28 mouse cellular contexts compared by ENCODE assay signal in genomic region chr1:33771621-33772020, GRCm38 (mm10).
"Had no signal": no experiment of that assay in that cellular context is flagged by ENCODE, and none has a peak within 500 bp of the region (broad histone marks: within the 10 kb centered on the region; RNA-seq: fewer than 3 reads in every experiment).

No protein-coding gene starts in this region.

- H3K4me1 ChIP-seq: limb, embryonic 10.5 days; limb, embryonic 12.5 days; limb, embryonic 13.5 days; limb, embryonic 15.5 days; liver, embryonic 12.5 days; liver, embryonic 13.5 days; liver, embryonic 15.5 days; midbrain, embryonic 12.5 days; midbrain, embryonic 13.5 days; midbrain, embryonic 15.5 days; neural tube, embryonic 12.5 days had no signal

- H3K27ac ChIP-seq: limb, embryonic 10.5 days; limb, embryonic 12.5 days; limb, embryonic 13.5 days; limb, embryonic 15.5 days; liver, embryonic 12.5 days; liver, embryonic 13.5 days; liver, embryonic 14.5 days; liver, embryonic 15.5 days; lung, embryonic 15.5 days; macrophage; midbrain, embryonic 10.5 days; midbrain, embryonic 12.5 days; midbrain, embryonic 13.5 days; midbrain, embryonic 15.5 days; neural tube, embryonic 12.5 days had no signal

- H3K27me3 ChIP-seq: limb, embryonic 12.5 days; limb, embryonic 13.5 days; limb, embryonic 15.5 days; liver, embryonic 12.5 days; liver, embryonic 13.5 days; liver, embryonic 15.5 days; lung, embryonic 15.5 days; megakaryocyte, embryonic 14.5 days; midbrain, embryonic 12.5 days; midbrain, embryonic 13.5 days; midbrain, embryonic 15.5 days; neural tube, embryonic 12.5 days had no signal

- DNase-seq: left cerebral cortex, postnatal 4 days; liver; liver, embryonic 13.5 days; liver, postnatal 0 days; lung, adult 18-20 months; lung, adult 2 months; lung, embryonic 14.5 days; lung, postnatal 10 days; lung, postnatal 14 days; lung, postnatal 36 days; lung, postnatal 4 days; midbrain, embryonic 14.5 days had no signal

- H3K4me3 ChIP-seq: limb, embryonic 10.5 days; limb, embryonic 12.5 days; limb, embryonic 13.5 days; limb, embryonic 15.5 days; liver, embryonic 12.5 days; liver, embryonic 13.5 days; liver, embryonic 15.5 days; lung, embryonic 15.5 days; megakaryocyte, embryonic 14.5 days; midbrain, embryonic 10.5 days; midbrain, embryonic 12.5 days; midbrain, embryonic 13.5 days; midbrain, embryonic 15.5 days; myocyte; neural tube, embryonic 12.5 days had no signal

- H3K9me3 ChIP-seq: limb, embryonic 10.5 days; limb, embryonic 12.5 days; limb, embryonic 13.5 days; limb, embryonic 15.5 days; liver, embryonic 12.5 days; liver, embryonic 13.5 days; liver, embryonic 15.5 days; lung, embryonic 15.5 days; megakaryocyte, embryonic 14.5 days; midbrain, embryonic 10.5 days; midbrain, embryonic 12.5 days; midbrain, embryonic 13.5 days; midbrain, embryonic 15.5 days; neural tube, embryonic 12.5 days had no signal
